Mouse (Mus musculus): ENCODE measurements at regions not wholly inside any gene's neighbourhood (a gene's known extent, or its start where the extent isn't known, plus 50 kb on each side); places are given as distances from the start of the nearest gene placed in this dataset.

DNA sequence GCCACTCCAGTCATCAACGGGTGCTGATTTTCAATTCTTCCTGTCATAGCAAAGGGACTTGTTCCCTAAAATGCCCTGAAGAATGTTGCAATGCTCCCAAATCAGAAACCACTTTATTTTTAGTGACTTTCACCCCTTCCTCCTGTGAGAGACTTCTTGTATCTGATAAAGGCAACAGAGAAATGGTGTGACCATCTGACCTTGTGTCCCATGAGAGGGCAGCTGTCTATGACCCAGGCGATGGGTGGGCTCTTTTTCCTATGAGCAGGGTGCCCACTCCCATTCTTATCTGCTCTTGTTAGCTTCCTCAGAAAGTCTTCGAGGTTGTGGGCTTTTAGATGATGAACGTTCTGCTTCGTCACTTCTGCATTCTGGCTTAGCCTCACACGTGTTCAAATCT, 265.8 kb upstream of the Klf4 start:
- no peaks in the 10 kb centered on the region for H3K9me3 ChIP-seq (ENCODE audit: control insufficient read depth)
- WGBS: 74% methylated on average over 6 of the region's 6 CpGs
- H3K27ac ChIP-seq (ENCODE audit: low read depth, low read length): no peak overlapping the region

DNA sequence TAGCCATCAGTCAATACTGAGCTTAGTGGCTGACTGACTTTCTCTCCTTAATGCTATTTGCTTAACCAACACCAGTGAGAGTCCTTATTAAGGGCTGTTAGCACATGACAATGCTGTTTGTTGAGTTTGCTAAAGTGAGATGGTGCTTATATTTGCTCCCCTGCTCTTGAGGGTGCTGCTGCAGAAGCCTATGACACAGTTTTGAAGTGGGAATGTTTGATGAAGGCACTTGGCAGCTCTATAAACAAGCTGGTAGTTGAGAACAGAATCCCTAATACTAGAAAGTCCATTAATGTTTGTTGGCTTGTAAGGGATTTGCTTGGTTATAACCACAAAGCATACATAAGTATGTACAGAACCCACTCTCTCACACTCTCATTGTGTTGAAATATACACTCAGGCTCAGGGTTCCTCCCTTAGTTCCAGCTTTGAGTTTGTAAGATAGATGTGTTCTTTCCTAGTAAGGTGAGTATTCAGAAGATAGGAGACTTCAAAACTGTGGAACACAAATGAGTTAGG, 249.1 kb upstream of the Klf4 start:
- no peaks in the 10 kb centered on the region for H3K9me3 ChIP-seq (ENCODE audit: control insufficient read depth)
- no peak for ATAC-seq
- no peaks in the 10 kb centered on the region for H3K36me3 ChIP-seq (ENCODE audit: control insufficient read depth, insufficient read depth)
- TF ChIP-seq CTCF (IDR thresholded peaks at IDR 0.05; ENCODE audit: low read depth): no peak
- no peaks in the 10 kb centered on the region for H3K4me1 ChIP-seq (replicated peaks; ENCODE audit: control insufficient read depth, insufficient read depth, low read length)
- no peak overlapping the region for H3K4me2 ChIP-seq (replicated peaks; ENCODE audit: low read depth)
- H3K27me3 ChIP-seq (replicated peaks; ENCODE audit: control insufficient read depth, insufficient read depth, low read length): 0 out of 2 replicates have a peak, but pooled peaks cover 4% of the 10 kb centered on the region
- no peak overlapping the region for H3K27ac ChIP-seq (ENCODE audit: low read depth, low read length)
- no peak overlapping the region for H3K4me3 ChIP-seq (ENCODE audit: low read depth, low read length)
- H3K9ac ChIP-seq (ENCODE audit: low read depth, low read length): no peak overlapping the region

More for the DNA sequence above, 265.8 kb upstream of the Klf4 start:
- ATAC-seq: no peak
- Histone ChIP-seq H3K9ac (ENCODE audit: low read depth, low read length) (no peak overlapping the region), H3K4me1 (replicated peaks; ENCODE audit: control insufficient read depth, insufficient read depth, low read length) (no peaks in the 10 kb centered on the region), H3K36me3 (ENCODE audit: control insufficient read depth, insufficient read depth) (no peaks in the 10 kb centered on the region), H3K4me3 (ENCODE audit: low read depth, low read length) (no peak overlapping the region), H3K27me3 (replicated peaks; ENCODE audit: control insufficient read depth, insufficient read depth, low read length) (no peaks in the 10 kb centered on the region), H3K4me2 (replicated peaks; ENCODE audit: low read depth) (no peak overlapping the region)
- no peak for TF ChIP-seq CTCF (IDR thresholded peaks at IDR 0.05; ENCODE audit: low read depth)

DNA sequence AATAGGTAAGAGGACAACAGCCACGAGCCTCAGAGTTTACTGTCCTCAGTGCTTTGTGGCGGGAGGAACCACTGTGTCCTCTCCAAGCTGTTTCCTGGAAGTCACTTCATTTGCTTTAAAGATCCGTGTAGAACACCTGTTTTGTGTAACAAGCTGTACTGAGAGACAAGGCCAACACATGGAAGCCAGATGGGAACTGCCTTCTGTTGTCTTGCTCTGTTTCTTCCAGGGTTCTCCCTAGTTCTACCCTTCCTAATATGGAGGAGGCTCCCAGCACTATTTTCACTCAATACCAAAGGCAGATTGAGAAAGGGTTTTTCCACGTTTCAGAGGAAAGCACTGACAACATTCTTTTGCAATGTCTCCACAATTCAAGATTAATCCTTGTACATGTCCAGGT, 247.3 kb upstream of the Klf4 start:
- H3K9ac ChIP-seq (ENCODE audit: low read depth, low read length): no peak overlapping the region
- H3K4me2 ChIP-seq (replicated peaks; ENCODE audit: low read depth): no peak overlapping the region
- 0 out of 2 replicates have a peak, but pooled peaks cover 4% of the 10 kb centered on the region for H3K27me3 ChIP-seq (replicated peaks; ENCODE audit: control insufficient read depth, insufficient read depth, low read length)
- 57% methylated on average over 4 of the region's 4 CpGs for WGBS
- H3K9me3 ChIP-seq (ENCODE audit: control insufficient read depth): no peaks in the 10 kb centered on the region
- H3K4me3 ChIP-seq (ENCODE audit: low read depth, low read length): no peak overlapping the region
- TF ChIP-seq CTCF (IDR thresholded peaks at IDR 0.05; ENCODE audit: low read depth): no peak
- ATAC-seq: no peak
- no peaks in the 10 kb centered on the region for H3K4me1 ChIP-seq (replicated peaks; ENCODE audit: control insufficient read depth, insufficient read depth, low read length)
- H3K36me3 ChIP-seq (ENCODE audit: control insufficient read depth, insufficient read depth): no peaks in the 10 kb centered on the region
- H3K27ac ChIP-seq (ENCODE audit: low read depth, low read length): no peak overlapping the region

DNA sequence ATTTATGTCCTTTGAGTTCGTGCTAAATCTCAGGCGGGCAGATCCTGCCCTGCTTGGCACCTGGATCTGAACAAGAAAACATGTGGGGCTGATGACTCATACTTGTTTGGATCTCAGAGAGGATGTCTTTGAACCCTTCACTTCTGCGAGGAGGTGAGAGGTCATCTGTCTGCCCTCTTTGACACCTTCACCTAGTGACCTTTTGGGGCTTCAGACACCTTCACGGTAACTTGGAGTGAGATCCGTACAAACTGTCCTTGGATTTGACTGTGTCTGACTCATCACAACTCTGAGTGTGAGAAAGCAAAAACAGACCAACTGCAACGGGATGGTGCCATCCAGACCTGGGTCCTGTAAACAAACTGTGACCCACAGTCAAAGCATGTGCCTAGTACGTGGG, 243.6 kb upstream of the Klf4 start:
- Histone ChIP-seq H3K4me1 (replicated peaks; ENCODE audit: control insufficient read depth, insufficient read depth, low read length) (no peaks in the 10 kb centered on the region), H3K4me3 (ENCODE audit: low read depth, low read length) (no peak overlapping the region), H3K36me3 (ENCODE audit: control insufficient read depth, insufficient read depth) (no peaks in the 10 kb centered on the region), H3K27me3 (replicated peaks; ENCODE audit: control insufficient read depth, insufficient read depth, low read length) (0 out of 2 replicates have a peak, but pooled peaks cover 4% of the 10 kb centered on the region), H3K27ac (ENCODE audit: low read depth, low read length) (no peak overlapping the region), H3K9ac (ENCODE audit: low read depth, low read length) (no peak overlapping the region), H3K4me2 (replicated peaks; ENCODE audit: low read depth) (no peak overlapping the region), H3K9me3 (ENCODE audit: control insufficient read depth) (no peaks in the 10 kb centered on the region)
- WGBS: 54% methylated on average over 7 of the region's 7 CpGs
- no peak for ATAC-seq
- no peak for TF ChIP-seq CTCF (IDR thresholded peaks at IDR 0.05; ENCODE audit: low read depth)

DNA sequence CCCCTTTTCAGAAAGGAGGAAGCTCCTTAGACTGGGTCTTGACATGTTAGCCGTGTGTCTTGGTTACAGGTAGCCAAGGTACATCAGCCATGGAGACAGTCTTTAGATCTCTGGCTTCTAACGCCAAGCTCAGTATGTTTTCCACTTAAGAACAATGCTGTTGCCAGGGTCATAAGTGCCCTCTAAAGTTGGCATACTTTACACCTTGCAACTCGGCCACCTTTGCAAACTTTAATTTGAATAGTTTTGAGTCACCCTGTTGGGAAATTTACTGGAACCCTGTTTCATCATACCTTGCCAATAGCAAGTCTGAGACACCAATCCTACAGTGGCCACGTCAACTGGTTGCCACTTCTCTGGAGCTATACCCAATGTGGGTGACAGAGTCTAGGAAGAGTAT, 242.3 kb upstream of the Klf4 start:
- Histone ChIP-seq H3K36me3 (ENCODE audit: control insufficient read depth, insufficient read depth) (no peaks in the 10 kb centered on the region), H3K27me3 (replicated peaks; ENCODE audit: control insufficient read depth, insufficient read depth, low read length) (0 out of 2 replicates have a peak, but pooled peaks cover 4% of the 10 kb centered on the region), H3K9me3 (ENCODE audit: control insufficient read depth) (no peaks in the 10 kb centered on the region), H3K4me2 (replicated peaks; ENCODE audit: low read depth) (no peak overlapping the region), H3K4me1 (replicated peaks; ENCODE audit: control insufficient read depth, insufficient read depth, low read length) (no peaks in the 10 kb centered on the region), H3K9ac (ENCODE audit: low read depth, low read length) (no peak overlapping the region), H3K4me3 (ENCODE audit: low read depth, low read length) (no peak overlapping the region), H3K27ac (ENCODE audit: low read depth, low read length) (no peak overlapping the region)
- no peak for TF ChIP-seq CTCF (IDR thresholded peaks at IDR 0.05; ENCODE audit: low read depth)
- 87% methylated on average over 4 of the region's 4 CpGs for WGBS
- no peak for ATAC-seq

DNA sequence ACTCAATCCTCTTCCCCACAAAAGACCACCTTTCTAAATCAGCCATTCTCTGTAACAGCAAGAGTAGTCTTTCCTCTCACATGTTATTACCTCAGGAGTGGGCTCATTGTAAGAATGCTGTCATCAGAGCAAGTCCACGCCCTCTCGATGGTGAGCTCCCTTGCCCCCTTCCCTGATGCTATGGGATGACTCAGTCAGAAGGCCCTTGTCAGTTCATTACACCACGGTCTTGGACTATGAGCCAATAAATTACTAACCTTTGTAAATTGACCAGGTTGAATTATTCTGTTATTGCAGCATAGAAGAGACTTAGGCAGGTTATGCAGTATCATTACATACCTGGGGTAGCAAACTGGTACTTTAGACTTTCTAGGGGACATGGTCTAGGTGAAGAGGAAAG, 237.4 kb upstream of the Klf4 start:
- H3K27ac ChIP-seq (ENCODE audit: low read depth, low read length): peak overlapping the region; percentile 64; the same call in 1 of the 2 replicates
- 54% methylated on average over 3 of the region's 3 CpGs for WGBS
- no peak for TF ChIP-seq CTCF (IDR thresholded peaks at IDR 0.05; ENCODE audit: low read depth)

DNA sequence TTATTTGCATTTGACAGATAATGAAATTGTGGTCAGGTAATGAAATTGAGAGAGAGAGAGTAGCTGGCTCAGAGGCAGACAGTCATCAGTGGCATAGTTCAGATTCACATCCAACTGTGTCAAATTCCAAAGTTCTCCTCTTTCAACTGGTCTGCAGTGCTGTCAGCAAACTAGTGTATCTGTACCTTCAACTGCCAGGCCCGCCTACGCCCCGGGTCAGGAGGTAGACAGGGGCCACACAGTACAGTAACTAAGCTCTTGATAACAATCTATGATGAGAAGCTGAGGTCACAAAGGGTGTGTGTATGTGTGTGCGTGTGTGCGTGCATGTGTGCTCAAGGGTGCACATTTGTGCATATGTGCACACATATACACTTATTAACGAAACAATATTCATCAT, 236.1 kb upstream of the Klf4 start:
- ATAC-seq: peak; percentile 91
- 69% methylated on average over 6 of the region's 6 CpGs for whole genome bisulfite sequencing

More for the DNA sequence above, 237.4 kb upstream of the Klf4 start:
- Histone ChIP-seq H3K9me3 (ENCODE audit: control insufficient read depth) (no peaks in the 10 kb centered on the region), H3K4me3 (ENCODE audit: low read depth, low read length) (no peak overlapping the region), H3K36me3 (ENCODE audit: control insufficient read depth, insufficient read depth) (no peaks in the 10 kb centered on the region), H3K4me1 (replicated peaks; ENCODE audit: control insufficient read depth, insufficient read depth, low read length) (no peaks in the 10 kb centered on the region), H3K4me2 (replicated peaks; ENCODE audit: low read depth) (no peak overlapping the region), H3K9ac (ENCODE audit: low read depth, low read length) (no peak overlapping the region), H3K27me3 (replicated peaks; ENCODE audit: control insufficient read depth, insufficient read depth, low read length) (no peaks in the 10 kb centered on the region)
- ATAC-seq: peak; percentile 84

More for the DNA sequence above, 236.1 kb upstream of the Klf4 start:
- H3K4me2 ChIP-seq (replicated peaks; ENCODE audit: low read depth): no peak overlapping the region
- no peaks in the 10 kb centered on the region for H3K36me3 ChIP-seq (ENCODE audit: control insufficient read depth, insufficient read depth)
- H3K9ac ChIP-seq (ENCODE audit: low read depth, low read length): no peak overlapping the region
- TF ChIP-seq CTCF (IDR thresholded peaks at IDR 0.05; ENCODE audit: low read depth): no peak
- H3K4me3 ChIP-seq (ENCODE audit: low read depth, low read length): no peak overlapping the region
- H3K9me3 ChIP-seq (ENCODE audit: control insufficient read depth): no peaks in the 10 kb centered on the region
- peak overlapping the region; percentile 64; the same call in 1 of the 2 replicates for H3K27ac ChIP-seq (ENCODE audit: low read depth, low read length)
- H3K4me1 ChIP-seq (replicated peaks; ENCODE audit: control insufficient read depth, insufficient read depth, low read length): no peaks in the 10 kb centered on the region
- no peaks in the 10 kb centered on the region for H3K27me3 ChIP-seq (replicated peaks; ENCODE audit: control insufficient read depth, insufficient read depth, low read length)

Measured in intestine, postnatal 0 days (tissue).